Mouse (Mus musculus) macrophage (primary cell): ENCODE data around the gene Olfr506. TPM values are rescaled to one million over a fixed set of nuclear protein-coding genes. Genes with fewer than 3 reads are reported as not detected.
"Not testable (repeated sequence)": the region's sequence is repeated elsewhere in the genome, so short reads cannot be mapped to it uniquely, and the experiment has no call there.

ENCODE experiments used
- H3K27ac ChIP-seq: fragments of 350-480 bp; formaldehyde crosslinking; 2 replicates; pipeline ENCODE4 v1.9.0; 2021
- H3K36me3 ChIP-seq: fragments of 350-480 bp; formaldehyde crosslinking; 2 replicates; pipeline ENCODE4 v1.9.0; 2021; ENCODE audit errors: inconsistent target
- H3K4me3 ChIP-seq: fragments of 350-480 bp; formaldehyde crosslinking; 2 replicates; pipeline ENCODE4 v1.9.0; 2021; ENCODE audit errors: inconsistent target
- H3K79me2 ChIP-seq: fragments of 350-480 bp; formaldehyde crosslinking; 2 replicates; pipeline ENCODE4 v1.9.0; 2021; ENCODE audit errors: inconsistent target
- WGBS: methylation state at CpG from one replicate; pipeline ENCODE4 v1.1.7; 2026; ENCODE audit warnings: inconsistent platforms; ENCODE audit not compliant: missing documents; 5-methylcytosine and 5-hydroxymethylcytosine counted together
- polyA plus RNA-seq: library from polyadenylated mRNA; stranded (reverse); fragments of 250-400 nt; gene quantifications from 3 replicates; pipeline ENCODE4 v1.2.4, GENCODE M21; 2018; ENCODE audit warnings: inconsistent platforms
- total RNA-seq, 78 experiments: library from RNA; depleted of rRNA; stranded (reverse); fragments of 250-400 nt; gene quantifications; 1 replicate in 9 of 78; 2 replicates in 24 of 78; 3 replicates in 43 of 78; 4 replicates in 2 of 78; pipeline ENCODE4 v1.2.4; 2018; ENCODE audit warnings: inconsistent platforms in 56 of 78

Olfr506 gene
- total RNA-seq (2018; cell fraction: chromatin; rRNA removed): not detected
- total RNA-seq (2018; cell fraction: cytosol; rRNA removed): not detected
- total RNA-seq (2018; cell fraction: nucleus; rRNA removed): not detected
- not detected in 3 replicates for polyA plus RNA-seq

GRCm38 (mm10) chr7:108610487-108610886 lies at the start of gene Olfr506:
Olfr506 (plus strand) TSS chr7:108610787.
- no peak within 1 kb of the TSS for H3K27ac ChIP-seq
- H3K79me2 ChIP-seq: no peaks in the 10 kb centered on the region
- no peak within 1 kb of the TSS for H3K4me3 ChIP-seq
- no peaks in the 10 kb centered on the region for H3K36me3 ChIP-seq

- Histone ChIP-seq H3K79me2 (no peaks in the 10 kb centered on the region), H3K4me3 (no peak within 1 kb of the TSS), H3K27ac (no peak within 1 kb of the TSS), H3K36me3 (no peaks in the 10 kb centered on the region)
- WGBS: 78% methylated on average over 1 of the region's 1 CpGs
Observed at GRCm38 (mm10) chr7:108565693-108566092, 44.9 kb upstream of the Olfr506 start, which contains the start of gene Olfr504. Olfr504 (minus strand) TSS chr7:108565793.

GRCm38 (mm10) chr7:108589797-108590196 lies 20.8 kb upstream of the Olfr506 start:
- Histone ChIP-seq H3K27ac (no peak overlapping the region), H3K4me3 (no peak overlapping the region), H3K36me3 (no peaks in the 10 kb centered on the region), H3K79me2 (no peaks in the 10 kb centered on the region)
- WGBS: 94% methylated on average over 1 of the region's 1 CpGs

- H3K27ac ChIP-seq, H3K79me2 ChIP-seq, H3K4me3 ChIP-seq, H3K36me3 ChIP-seq: not testable (repeated sequence)
- WGBS: 64% methylated on average over 3 of the region's 3 CpGs
Observed at GRCm38 (mm10) chr7:108601916-108602315, 8.7 kb upstream of the Olfr506 start.

GRCm38 (mm10) chr7:108614110-108614509 lies 3.5 kb downstream of the Olfr506 start:
- no peaks in the 10 kb centered on the region for H3K79me2 ChIP-seq
- 85% methylated on average over 2 of the region's 2 CpGs for WGBS
- no peak overlapping the region for H3K4me3 ChIP-seq
- H3K36me3 ChIP-seq: no peaks in the 10 kb centered on the region
- no peak overlapping the region for H3K27ac ChIP-seq

- H3K36me3 ChIP-seq, H3K4me3 ChIP-seq, H3K27ac ChIP-seq, H3K79me2 ChIP-seq: not testable (repeated sequence)
- WGBS: 56% methylated on average over 3 of the region's 3 CpGs
Observed at GRCm38 (mm10) chr7:108616781-108617180, 6.2 kb downstream of the Olfr506 start.

GRCm38 (mm10) chr7:108621514-108621913 lies 10.9 kb downstream of the Olfr506 start, which contains the start of gene Olfr507:
Olfr507 (plus strand) TSS chr7:108621814.
- 86% methylated on average over 2 of the region's 2 CpGs for WGBS
- Histone ChIP-seq H3K4me3 (no peak within 1 kb of the TSS), H3K79me2 (no peaks in the 10 kb centered on the region), H3K36me3 (no peaks in the 10 kb centered on the region), H3K27ac (no peak within 1 kb of the TSS)

- Histone ChIP-seq H3K36me3 (no peaks in the 10 kb centered on the region), H3K4me3 (no peak within 1 kb of the TSS), H3K27ac (no peak within 1 kb of the TSS), H3K79me2 (no peaks in the 10 kb centered on the region)
- 87% methylated on average over 3 of the region's 3 CpGs for WGBS
Observed at GRCm38 (mm10) chr7:108629694-108630093, 19.1 kb downstream of the Olfr506 start, which contains the start of gene Olfr508. Olfr508 (plus strand) TSS chr7:108629994.

- no peaks in the 10 kb centered on the region for H3K36me3 ChIP-seq
- H3K4me3 ChIP-seq: no peak within 1 kb of the TSS
- H3K79me2 ChIP-seq: no peaks in the 10 kb centered on the region
- H3K27ac ChIP-seq: no peak within 1 kb of the TSS
Observed at GRCm38 (mm10) chr7:108651806-108652205, 41.2 kb downstream of the Olfr506 start, which contains the start of gene Olfr509. Olfr509 (minus strand) TSS chr7:108651906.

GRCm38 (mm10) chr7:108662419-108662818 lies 51.8 kb downstream of the Olfr506 start:
- 90% methylated on average over 3 of the region's 3 CpGs for WGBS
- no peak overlapping the region for H3K27ac ChIP-seq
- H3K79me2 ChIP-seq: no peaks in the 10 kb centered on the region
- no peak overlapping the region for H3K4me3 ChIP-seq
- H3K36me3 ChIP-seq: no peaks in the 10 kb centered on the region

Other genes starting within 250 kb of the Olfr506 start
- gene Olfr494, start 245.5 kb upstream of the Olfr506 start, polyA plus RNA-seq: not detected in 3 replicates
- not detected in 3 replicates for gene Olfr495, start 217.6 kb upstream of the Olfr506 start, polyA plus RNA-seq
- not detected in 3 replicates for gene Olfr497, start 190.4 kb upstream of the Olfr506 start, polyA plus RNA-seq
- not detected in 3 replicates for gene Olfr498, start 145.5 kb upstream of the Olfr506 start, polyA plus RNA-seq
- gene Olfr502, start 85.7 kb upstream of the Olfr506 start, polyA plus RNA-seq: not detected in 3 replicates
- not detected in 3 replicates for gene Olfr503, start 66.3 kb upstream of the Olfr506 start, polyA plus RNA-seq
- gene Olfr504, start 45.0 kb upstream of the Olfr506 start, polyA plus RNA-seq: not detected in 3 replicates
- not detected in 3 replicates for gene Olfr507, start 11.0 kb downstream of the Olfr506 start, polyA plus RNA-seq
- gene Olfr508, start 19.2 kb downstream of the Olfr506 start, polyA plus RNA-seq: not detected in 3 replicates
- not detected in 3 replicates for gene Olfr509, start 41.1 kb downstream of the Olfr506 start, polyA plus RNA-seq
- gene Olfr510, start 55.6 kb downstream of the Olfr506 start, polyA plus RNA-seq: not detected in 3 replicates
- gene Olfr512, start 102.5 kb downstream of the Olfr506 start, polyA plus RNA-seq: not detected in 3 replicates
- not detected in 3 replicates for gene Olfr513, start 140.2 kb downstream of the Olfr506 start, polyA plus RNA-seq
- gene Olfr514, start 215.2 kb downstream of the Olfr506 start, polyA plus RNA-seq: not detected in 3 replicates
- gene Olfr516, start 239.7 kb downstream of the Olfr506 start, polyA plus RNA-seq: not detected in 3 replicates